Mouse (Mus musculus): ENCODE data around the gene Ppm1a. TPM values are rescaled to one million over a fixed set of nuclear protein-coding genes. Genes with fewer than 3 reads are reported as not detected.

The Ppm1a gene
- total and polyA plus RNA-seq, 3 experiments, result 15.7 to 154 (median 75.8) TPM

GRCm38 (mm10) chr12:72762502-72762901, 5.2 kb downstream of the Ppm1a start:
- Histone ChIP-seq H3K36me3 (replicated peaks) (peaks cover 20% of the 10 kb centered on the region), H3K4me1 (ENCODE audit: insufficient read depth, low read depth, low read length) (peaks cover 42% of the 10 kb centered on the region), H3K4me3 (ENCODE audit: low read depth, low read length) (peak overlapping the region; percentile 75; the same call in 1 of the 2 replicates), H3K27me3 (ENCODE audit: insufficient read depth, low read length) (no peaks in the 10 kb centered on the region), H3K9me3 (replicated peaks) (no peaks in the 10 kb centered on the region)
- no peak for DNase-seq (ENCODE audit: low spot score)
- TF ChIP-seq TAL1 (conservative IDR thresholded peaks at IDR 0.05; ENCODE audit: low read depth, low read length) (no peak; the same call in 1 of the 2 replicates), GATA2 (IDR thresholded peaks at IDR 0.05; ENCODE audit: borderline replicate concordance, low read depth, low read length) (no peak), CTCF (IDR thresholded peaks at IDR 0.05; ENCODE audit: low read depth, low read length) (no peak), POLR2AphosphoS5 (IDR thresholded peaks at IDR 0.05; ENCODE audit: insufficient replicate concordance, low read depth, low read length) (no peak), GATA1 (IDR thresholded peaks at IDR 0.05; ENCODE audit: borderline replicate concordance, low read length) (no peak)
- ATAC-seq (ENCODE audit: extremely low read depth, insufficient number of reproducible peaks, low FRiP score, poor library complexity, severe bottlenecking), result peak; percentile 17; the same call in 1 of the 2 replicates

- no peak overlapping the region; the same call in 1 of the 2 replicates for H3K4me3 ChIP-seq (ENCODE audit: low read depth, low read length)
- DNase-seq (ENCODE audit: low spot score) (no peak), ATAC-seq (ENCODE audit: extremely low read depth, insufficient number of reproducible peaks, low FRiP score, poor library complexity, severe bottlenecking) (no peak)
- H3K36me3 ChIP-seq (replicated peaks), result peaks cover 21% of the 10 kb centered on the region
- peaks cover 45% of the 10 kb centered on the region for H3K4me1 ChIP-seq (ENCODE audit: insufficient read depth, low read depth, low read length)
- no peaks in the 10 kb centered on the region for H3K27me3 ChIP-seq (ENCODE audit: insufficient read depth, low read length)
- H3K9me3 ChIP-seq (replicated peaks), result no peaks in the 10 kb centered on the region
- TF ChIP-seq CTCF (IDR thresholded peaks at IDR 0.05; ENCODE audit: low read depth, low read length), result no peak
- TF ChIP-seq GATA2 (IDR thresholded peaks at IDR 0.05; ENCODE audit: borderline replicate concordance, low read depth, low read length), result no peak
- TF ChIP-seq GATA1 (IDR thresholded peaks at IDR 0.05; ENCODE audit: borderline replicate concordance, low read length), result no peak
- no peak for TF ChIP-seq TAL1 (conservative IDR thresholded peaks at IDR 0.05; ENCODE audit: low read depth, low read length)
- no peak for TF ChIP-seq POLR2AphosphoS5 (IDR thresholded peaks at IDR 0.05; ENCODE audit: insufficient replicate concordance, low read depth, low read length)
Measured at GRCm38 (mm10) chr12:72763156-72763555, 5.9 kb downstream of the Ppm1a start.

DNA sequence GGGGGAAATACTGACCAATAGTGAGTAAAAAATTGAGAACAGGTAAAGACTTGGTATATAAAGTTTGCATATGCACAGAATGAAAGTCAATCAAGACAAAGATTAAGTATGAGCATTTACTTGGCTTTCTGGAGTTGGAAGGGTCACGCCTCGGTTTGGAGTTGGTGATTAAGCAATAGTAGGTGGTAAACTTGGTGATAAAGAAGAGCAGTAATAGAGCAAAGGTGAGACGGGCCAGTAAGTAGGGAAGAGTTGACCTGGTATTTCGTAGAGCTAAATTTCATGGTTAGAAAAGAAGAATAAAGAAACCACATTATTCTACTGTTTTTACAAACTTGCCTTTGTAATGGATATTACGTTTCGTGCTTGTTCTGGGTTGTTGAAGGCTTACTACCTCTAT, 10.6 kb downstream of the Ppm1a start:
- no peak for ATAC-seq (ENCODE audit: extremely low read depth, insufficient number of reproducible peaks, low FRiP score, poor library complexity, severe bottlenecking)
- H3K9me3 ChIP-seq (replicated peaks), result peaks cover 2% of the 10 kb centered on the region; the same call in 1 of the 2 replicates
- H3K27me3 ChIP-seq (ENCODE audit: insufficient read depth, low read length), result no peaks in the 10 kb centered on the region
- H3K36me3 ChIP-seq (replicated peaks), result peaks cover 46% of the 10 kb centered on the region
- DNase-seq (ENCODE audit: low spot score), result no peak
- peaks cover 38% of the 10 kb centered on the region for H3K4me1 ChIP-seq (ENCODE audit: insufficient read depth, low read depth, low read length)
- no peak for TF ChIP-seq TAL1 (conservative IDR thresholded peaks at IDR 0.05; ENCODE audit: low read depth, low read length)
- TF ChIP-seq GATA2 (IDR thresholded peaks at IDR 0.05; ENCODE audit: borderline replicate concordance, low read depth, low read length), result no peak
- no peak for TF ChIP-seq CTCF (IDR thresholded peaks at IDR 0.05; ENCODE audit: low read depth, low read length)
- TF ChIP-seq POLR2AphosphoS5 (IDR thresholded peaks at IDR 0.05; ENCODE audit: insufficient replicate concordance, low read depth, low read length), result no peak
- TF ChIP-seq GATA1 (IDR thresholded peaks at IDR 0.05; ENCODE audit: borderline replicate concordance, low read length), result no peak
- no peak overlapping the region for H3K4me3 ChIP-seq (ENCODE audit: low read depth, low read length)

- Histone ChIP-seq H3K27me3 (ENCODE audit: insufficient read depth, low read length) (no peaks in the 10 kb centered on the region), H3K4me1 (ENCODE audit: insufficient read depth, low read depth, low read length) (peaks cover 35% of the 10 kb centered on the region), H3K4me3 (ENCODE audit: low read depth, low read length) (no peak overlapping the region), H3K9me3 (replicated peaks) (peaks cover 2% of the 10 kb centered on the region; the same call in 1 of the 2 replicates), H3K36me3 (replicated peaks) (peaks cover 46% of the 10 kb centered on the region)
- ATAC-seq (ENCODE audit: extremely low read depth, insufficient number of reproducible peaks, low FRiP score, poor library complexity, severe bottlenecking), result 0 out of 2 replicates have a peak, but pooled peaks have one; percentile 41
- TF ChIP-seq POLR2AphosphoS5 (IDR thresholded peaks at IDR 0.05; ENCODE audit: insufficient replicate concordance, low read depth, low read length) (no peak), TAL1 (conservative IDR thresholded peaks at IDR 0.05; ENCODE audit: low read depth, low read length) (no peak), CTCF (IDR thresholded peaks at IDR 0.05; ENCODE audit: low read depth, low read length) (no peak), GATA1 (IDR thresholded peaks at IDR 0.05; ENCODE audit: borderline replicate concordance, low read length) (no peak), GATA2 (IDR thresholded peaks at IDR 0.05; ENCODE audit: borderline replicate concordance, low read depth, low read length) (no peak)
- DNase-seq (ENCODE audit: low spot score), result no peak
Measured at GRCm38 (mm10) chr12:72768230-72768629, 11.0 kb downstream of the Ppm1a start.

DNA sequence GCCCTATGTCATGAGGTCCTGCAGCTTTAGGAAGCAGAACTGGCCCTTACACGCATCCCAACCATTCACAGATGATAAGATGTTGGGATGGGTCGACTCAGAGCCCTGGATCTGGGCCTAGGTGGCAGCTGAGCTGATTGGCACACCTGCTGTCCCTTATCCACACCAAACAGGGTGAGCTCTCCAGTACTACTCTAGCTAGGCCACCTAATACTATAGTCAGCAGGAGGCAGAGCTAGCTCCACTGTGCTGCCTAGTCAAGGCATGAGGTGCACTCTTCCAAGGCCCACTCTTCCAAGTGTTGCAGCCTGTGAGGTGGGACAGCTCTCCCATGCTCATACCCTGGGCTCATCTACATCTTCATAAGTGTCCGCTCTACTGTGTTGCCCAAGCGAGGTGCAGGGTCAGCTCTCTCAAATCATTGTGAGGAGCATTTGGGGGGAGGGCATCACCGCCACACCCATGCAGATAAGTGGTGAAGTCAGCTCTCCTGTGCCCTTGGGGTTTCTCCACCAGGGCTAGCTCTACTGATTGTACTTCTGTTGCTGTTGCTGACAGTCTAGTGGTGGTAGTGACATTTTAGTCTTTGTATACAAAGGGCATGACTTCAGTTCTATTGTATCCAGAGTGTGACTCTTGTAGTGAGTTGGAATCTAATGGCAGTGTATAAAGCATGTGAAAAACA, 12.4 kb downstream of the Ppm1a start:
- ATAC-seq (ENCODE audit: extremely low read depth, insufficient number of reproducible peaks, low FRiP score, poor library complexity, severe bottlenecking) (no peak), DNase-seq (ENCODE audit: low spot score) (no peak)
- H3K27me3 ChIP-seq (ENCODE audit: insufficient read depth, low read length), result no peaks in the 10 kb centered on the region
- H3K36me3 ChIP-seq (replicated peaks), result peaks cover 49% of the 10 kb centered on the region
- TF ChIP-seq CTCF (IDR thresholded peaks at IDR 0.05; ENCODE audit: low read depth, low read length) (no peak), GATA2 (IDR thresholded peaks at IDR 0.05; ENCODE audit: borderline replicate concordance, low read depth, low read length) (no peak), POLR2AphosphoS5 (IDR thresholded peaks at IDR 0.05; ENCODE audit: insufficient replicate concordance, low read depth, low read length) (no peak), TAL1 (conservative IDR thresholded peaks at IDR 0.05; ENCODE audit: low read depth, low read length) (no peak), GATA1 (IDR thresholded peaks at IDR 0.05; ENCODE audit: borderline replicate concordance, low read length) (no peak)
- peaks cover 2% of the 10 kb centered on the region; the same call in 1 of the 2 replicates for H3K9me3 ChIP-seq (replicated peaks)
- H3K4me3 ChIP-seq (ENCODE audit: low read depth, low read length), result no peak overlapping the region
- peaks cover 28% of the 10 kb centered on the region for H3K4me1 ChIP-seq (ENCODE audit: insufficient read depth, low read depth, low read length)

DNA sequence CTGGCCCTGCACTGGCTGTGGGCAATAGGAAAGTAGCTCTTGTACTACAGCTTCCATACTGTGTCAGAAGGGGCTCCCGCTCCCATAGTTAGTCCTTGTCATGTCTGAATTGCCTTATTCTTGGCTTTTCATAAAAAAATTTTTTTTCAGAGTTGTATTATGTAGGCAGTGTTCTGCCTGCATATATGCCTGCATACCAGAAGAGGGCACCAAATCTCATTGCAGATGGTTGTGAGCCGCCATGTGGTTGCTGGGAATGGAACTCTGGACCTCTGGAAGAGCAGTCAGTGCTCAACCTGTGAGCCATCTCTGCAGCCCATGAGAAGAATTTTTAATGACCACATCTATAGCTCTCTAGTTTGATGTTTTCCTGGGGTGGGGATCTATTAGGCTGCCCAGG, 13.9 kb downstream of the Ppm1a start:
- peaks cover 28% of the 10 kb centered on the region for H3K4me1 ChIP-seq (ENCODE audit: insufficient read depth, low read depth, low read length)
- no peak overlapping the region for H3K4me3 ChIP-seq (ENCODE audit: low read depth, low read length)
- TF ChIP-seq CTCF (IDR thresholded peaks at IDR 0.05; ENCODE audit: low read depth, low read length) (no peak), TAL1 (conservative IDR thresholded peaks at IDR 0.05; ENCODE audit: low read depth, low read length) (no peak), GATA2 (IDR thresholded peaks at IDR 0.05; ENCODE audit: borderline replicate concordance, low read depth, low read length) (no peak), POLR2AphosphoS5 (IDR thresholded peaks at IDR 0.05; ENCODE audit: insufficient replicate concordance, low read depth, low read length) (no peak), GATA1 (IDR thresholded peaks at IDR 0.05; ENCODE audit: borderline replicate concordance, low read length) (no peak)

More for the DNA sequence above, 13.9 kb downstream of the Ppm1a start:
- Histone ChIP-seq H3K36me3 (replicated peaks) (peaks cover 57% of the 10 kb centered on the region), H3K9me3 (replicated peaks) (peaks cover 2% of the 10 kb centered on the region; the same call in 1 of the 2 replicates), H3K27me3 (ENCODE audit: insufficient read depth, low read length) (no peaks in the 10 kb centered on the region)
- ATAC-seq (ENCODE audit: extremely low read depth, insufficient number of reproducible peaks, low FRiP score, poor library complexity, severe bottlenecking) (no peak), DNase-seq (ENCODE audit: low spot score) (no peak)

Measured in G1E (cell line).